Mouse (Mus musculus): ENCODE measurements around the gene Cdc34.
"Not testable (repeated sequence)": the region's sequence is repeated elsewhere in the genome, so short reads cannot be mapped to it uniquely, and the experiment has no call there.

The Cdc34 gene

GRCm38 (mm10) chr10:79696129-79696651 is 14.2 kb downstream of the Cdc34 start:
- no peak for DNase-seq

- DNase-seq = peak; percentile 90 to 92
Observed at GRCm38 (mm10) chr10:79697916-79698315, 15.9 kb downstream of the Cdc34 start.

- DNase-seq = no peak
Observed at GRCm38 (mm10) chr10:79698459-79698858, 16.5 kb downstream of the Cdc34 start.

- no peak for DNase-seq
Observed at GRCm38 (mm10) chr10:79700676-79701075, 18.7 kb downstream of the Cdc34 start.

- no peak for DNase-seq
Observed at GRCm38 (mm10) chr10:79701443-79702129, 19.6 kb downstream of the Cdc34 start.

GRCm38 (mm10) chr10:79702970-79703369 is 21.0 kb downstream of the Cdc34 start:
- not testable (repeated sequence) for DNase-seq

GRCm38 (mm10) chr10:79703541-79703940 is 21.5 kb downstream of the Cdc34 start:
- DNase-seq = no peak

- DNase-seq = peak; percentile 98 to 100
Observed at GRCm38 (mm10) chr10:79704065-79704969, 22.3 kb downstream of the Cdc34 start, which contains the start of gene Bsg. Bsg (plus strand) TSS chr10:79704491.

- DNase-seq = no peak
Observed at GRCm38 (mm10) chr10:79704970-79705360, 23.0 kb downstream of the Cdc34 start.

GRCm38 (mm10) chr10:79705951-79706350 is 24.0 kb downstream of the Cdc34 start:
- DNase-seq = no peak

- DNase-seq = peak; percentile 53 to 54
Observed at GRCm38 (mm10) chr10:79706406-79707094, 24.6 kb downstream of the Cdc34 start.

- DNase-seq = peak; percentile 68 to 75
Observed at GRCm38 (mm10) chr10:79707162-79707561, 25.2 kb downstream of the Cdc34 start.

- DNase-seq = no peak
Observed at GRCm38 (mm10) chr10:79707759-79708158, 25.8 kb downstream of the Cdc34 start.

GRCm38 (mm10) chr10:79708668-79709067 is 26.7 kb downstream of the Cdc34 start:
- DNase-seq = no peak

- no peak for DNase-seq
Observed at GRCm38 (mm10) chr10:79709307-79709706, 27.3 kb downstream of the Cdc34 start.

- no peak for DNase-seq
Observed at GRCm38 (mm10) chr10:79712029-79712428, 30.0 kb downstream of the Cdc34 start.

- DNase-seq = peak; percentile 86
Observed at GRCm38 (mm10) chr10:79712499-79713126, 30.6 kb downstream of the Cdc34 start.

GRCm38 (mm10) chr10:79713163-79713562 is 31.2 kb downstream of the Cdc34 start:
- no peak for DNase-seq

GRCm38 (mm10) chr10:79714996-79715395 is 33.0 kb downstream of the Cdc34 start:
- no peak for DNase-seq

GRCm38 (mm10) chr10:79716254-79716987 is 34.4 kb downstream of the Cdc34 start, which contains the start of gene Hcn2:
Hcn2 (plus strand) TSS chr10:79716634.
- peak; percentile 52 to 65 for DNase-seq

GRCm38 (mm10) chr10:79716988-79717355 is 35.0 kb downstream of the Cdc34 start:
- DNase-seq = peak; percentile 59 to 72

Measured in cerebellum, postnatal 36 days (tissue).